Mouse (Mus musculus): ENCODE data around the gene Anp32b. TPM values are rescaled to one million over a fixed set of nuclear protein-coding genes. Genes with fewer than 3 reads are reported as not detected.

The Anp32b gene
- polyA plus RNA-seq, 1 experiment, result 464 TPM

- H3K27ac ChIP-seq (ENCODE audit: insufficient read depth, low read length), result no peak overlapping the region
These were observed 54.8 kb downstream of the Anp32b start for GRCm38 (mm10) chr4:46505361-46506057.

GRCm38 (mm10) chr4:46506801-46507610 is 56.3 kb downstream of the Anp32b start:
- H3K9me3 ChIP-seq (replicated peaks; ENCODE audit: control insufficient read depth, insufficient read depth, low read length, poor library complexity, severe bottlenecking), result peaks cover 4% of the 10 kb centered on the region; the same call in 1 of the 2 replicates
- H3K9ac ChIP-seq (ENCODE audit: low read depth, poor library complexity, severe bottlenecking), result 0 out of 2 replicates have a peak overlapping the region, but pooled peaks have one; percentile 20
- H3K4me1 ChIP-seq (ENCODE audit: control insufficient read depth, insufficient read depth, low read length), result no peaks in the 10 kb centered on the region
- peak overlapping the region; percentile 53 for H3K4me3 ChIP-seq (ENCODE audit: low read depth, low read length)
- H3K36me3 ChIP-seq (ENCODE audit: control insufficient read depth, insufficient read depth, low read length, poor library complexity, severe bottlenecking), result 0 out of 2 replicates have a peak, but pooled peaks cover 3% of the 10 kb centered on the region
- TF ChIP-seq EP300 (IDR thresholded peaks at IDR 0.05; ENCODE audit: insufficient read depth, low read depth, low read length) (no peak), CTCF (IDR thresholded peaks at IDR 0.05; ENCODE audit: low read depth, low read length) (no peak), POLR2A (IDR thresholded peaks at IDR 0.05; ENCODE audit: insufficient read depth, low read length) (no peak)
- no peak overlapping the region for H3K27ac ChIP-seq (ENCODE audit: insufficient read depth, low read length)
- no peaks in the 10 kb centered on the region for H3K27me3 ChIP-seq (ENCODE audit: control insufficient read depth, insufficient read depth, low read length, poor library complexity, severe bottlenecking)

More at GRCm38 (mm10) chr4:46505361-46506057, 54.8 kb downstream of the Anp32b start:
- H3K27me3 ChIP-seq (ENCODE audit: control insufficient read depth, insufficient read depth, low read length, poor library complexity, severe bottlenecking), result no peaks in the 10 kb centered on the region
- no peak overlapping the region for H3K9ac ChIP-seq (ENCODE audit: low read depth, poor library complexity, severe bottlenecking)
- peaks cover 7% of the 10 kb centered on the region; the same call in 1 of the 2 replicates for H3K36me3 ChIP-seq (ENCODE audit: control insufficient read depth, insufficient read depth, low read length, poor library complexity, severe bottlenecking)
- H3K9me3 ChIP-seq (replicated peaks; ENCODE audit: control insufficient read depth, insufficient read depth, low read length, poor library complexity, severe bottlenecking), result peaks cover 2% of the 10 kb centered on the region; the same call in 1 of the 2 replicates
- H3K4me1 ChIP-seq (ENCODE audit: control insufficient read depth, insufficient read depth, low read length), result no peaks in the 10 kb centered on the region
- TF ChIP-seq CTCF (IDR thresholded peaks at IDR 0.05; ENCODE audit: low read depth, low read length) (no peak), POLR2A (IDR thresholded peaks at IDR 0.05; ENCODE audit: insufficient read depth, low read length) (no peak), EP300 (IDR thresholded peaks at IDR 0.05; ENCODE audit: insufficient read depth, low read depth, low read length) (no peak)
- H3K4me3 ChIP-seq (ENCODE audit: low read depth, low read length), result no peak overlapping the region

GRCm38 (mm10) chr4:46507736-46508460 is 57.2 kb downstream of the Anp32b start:
- Histone ChIP-seq H3K9me3 (replicated peaks; ENCODE audit: control insufficient read depth, insufficient read depth, low read length, poor library complexity, severe bottlenecking) (peaks cover 4% of the 10 kb centered on the region; the same call in 1 of the 2 replicates), H3K27me3 (ENCODE audit: control insufficient read depth, insufficient read depth, low read length, poor library complexity, severe bottlenecking) (no peaks in the 10 kb centered on the region), H3K27ac (ENCODE audit: insufficient read depth, low read length) (no peak overlapping the region), H3K4me3 (ENCODE audit: low read depth, low read length) (peak overlapping the region; percentile 44; the same call in 1 of the 2 replicates), H3K4me1 (ENCODE audit: control insufficient read depth, insufficient read depth, low read length) (no peaks in the 10 kb centered on the region), H3K9ac (ENCODE audit: low read depth, poor library complexity, severe bottlenecking) (no peak overlapping the region), H3K36me3 (ENCODE audit: control insufficient read depth, insufficient read depth, low read length, poor library complexity, severe bottlenecking) (0 out of 2 replicates have a peak, but pooled peaks cover 3% of the 10 kb centered on the region)
- TF ChIP-seq CTCF (IDR thresholded peaks at IDR 0.05; ENCODE audit: low read depth, low read length), result peak; percentile 84
- TF ChIP-seq POLR2A (IDR thresholded peaks at IDR 0.05; ENCODE audit: insufficient read depth, low read length), result no peak

- Histone ChIP-seq H3K27me3 (ENCODE audit: control insufficient read depth, insufficient read depth, low read length, poor library complexity, severe bottlenecking) (no peaks in the 10 kb centered on the region), H3K4me1 (ENCODE audit: control insufficient read depth, insufficient read depth, low read length) (no peaks in the 10 kb centered on the region), H3K9me3 (replicated peaks; ENCODE audit: control insufficient read depth, insufficient read depth, low read length, poor library complexity, severe bottlenecking) (peaks cover 5% of the 10 kb centered on the region; the same call in 1 of the 2 replicates), H3K4me3 (ENCODE audit: low read depth, low read length) (no peak overlapping the region), H3K36me3 (ENCODE audit: control insufficient read depth, insufficient read depth, low read length, poor library complexity, severe bottlenecking) (no peaks in the 10 kb centered on the region), H3K27ac (ENCODE audit: insufficient read depth, low read length) (no peak overlapping the region), H3K9ac (ENCODE audit: low read depth, poor library complexity, severe bottlenecking) (no peak overlapping the region)
- TF ChIP-seq EP300 (IDR thresholded peaks at IDR 0.05; ENCODE audit: insufficient read depth, low read depth, low read length) (no peak), POLR2A (IDR thresholded peaks at IDR 0.05; ENCODE audit: insufficient read depth, low read length) (no peak), CTCF (IDR thresholded peaks at IDR 0.05; ENCODE audit: low read depth, low read length) (no peak)
These were observed 69.8 kb downstream of the Anp32b start for GRCm38 (mm10) chr4:46520491-46520890.

- Histone ChIP-seq H3K27me3 (ENCODE audit: control insufficient read depth, insufficient read depth, low read length, poor library complexity, severe bottlenecking) (no peaks in the 10 kb centered on the region), H3K4me1 (ENCODE audit: control insufficient read depth, insufficient read depth, low read length) (no peaks in the 10 kb centered on the region), H3K36me3 (ENCODE audit: control insufficient read depth, insufficient read depth, low read length, poor library complexity, severe bottlenecking) (no peaks in the 10 kb centered on the region), H3K4me3 (ENCODE audit: low read depth, low read length) (no peak overlapping the region), H3K27ac (ENCODE audit: insufficient read depth, low read length) (no peak overlapping the region), H3K9ac (ENCODE audit: low read depth, poor library complexity, severe bottlenecking) (no peak overlapping the region), H3K9me3 (replicated peaks; ENCODE audit: control insufficient read depth, insufficient read depth, low read length, poor library complexity, severe bottlenecking) (peaks cover 5% of the 10 kb centered on the region; the same call in 1 of the 2 replicates)
- TF ChIP-seq CTCF (IDR thresholded peaks at IDR 0.05; ENCODE audit: low read depth, low read length) (no peak), POLR2A (IDR thresholded peaks at IDR 0.05; ENCODE audit: insufficient read depth, low read length) (no peak), EP300 (IDR thresholded peaks at IDR 0.05; ENCODE audit: insufficient read depth, low read depth, low read length) (no peak)
These were observed 70.8 kb downstream of the Anp32b start for GRCm38 (mm10) chr4:46521457-46521856.

Other genes with a start within 250 kb of the Anp32b start
- gene Foxe1, start 107.3 kb upstream of the Anp32b start, polyA plus RNA-seq (2011; ENCODE audit: insufficient read depth, insufficient read length, low read depth, missing spikeins), result 0.55 and 0.78 TPM in 2 replicates
- gene Trmo, start 61.5 kb upstream of the Anp32b start, polyA plus RNA-seq (2011; ENCODE audit: insufficient read depth, insufficient read length, low read depth, missing spikeins), result 10.1 and 11.5 TPM in 2 replicates
- not detected in 2 replicates for gene Hemgn, start 37.4 kb upstream of the Anp32b start, polyA plus RNA-seq (2011; ENCODE audit: insufficient read depth, insufficient read length, low read depth, missing spikeins)
- gene Nans, start 38.3 kb downstream of the Anp32b start, polyA plus RNA-seq (2011; ENCODE audit: insufficient read depth, insufficient read length, low read depth, missing spikeins), result 103 TPM in 2 replicates
- gene Trim14, start 85.2 kb downstream of the Anp32b start, polyA plus RNA-seq (2011; ENCODE audit: insufficient read depth, insufficient read length, low read depth, missing spikeins), result 3.5 and 5.7 TPM in 2 replicates
- 13.1 and 14.6 TPM in 2 replicates for gene Coro2a, start 151.3 kb downstream of the Anp32b start, polyA plus RNA-seq (2011; ENCODE audit: insufficient read depth, insufficient read length, low read depth, missing spikeins)
- gene Tbc1d2, start 199.3 kb downstream of the Anp32b start, polyA plus RNA-seq (2011; ENCODE audit: insufficient read depth, insufficient read length, low read depth, missing spikeins), result 7.7 TPM in 2 replicates

Measured in ES-Bruce4 (cell line).